Mouse (Mus musculus): ENCODE measurements around the gene Gm20604. TPM values are rescaled to one million over a fixed set of nuclear protein-coding genes. Genes with fewer than 3 reads are reported as not detected.

Gm20604 gene
- polyA plus RNA-seq, 1 experiment from 2014 or later = 31.4 TPM

DNA sequence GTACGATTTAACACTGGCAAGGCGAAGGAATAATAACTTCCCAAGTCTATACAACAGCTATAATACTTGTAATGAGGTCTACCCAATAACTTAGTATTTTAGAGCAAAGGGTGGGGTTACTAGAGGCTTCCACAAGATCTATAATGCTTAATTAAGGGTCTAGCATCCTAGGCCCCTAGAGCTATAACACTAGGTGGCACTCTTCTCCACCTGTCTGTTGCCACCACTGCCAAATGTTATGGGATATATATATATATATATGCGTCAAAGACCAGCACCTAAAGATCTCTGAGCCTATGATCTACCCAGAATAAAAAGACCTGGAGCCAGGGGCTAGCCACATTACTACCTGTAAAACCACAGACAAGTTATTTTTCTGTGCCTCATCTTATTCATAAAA is 18.2 kb downstream of the Gm20604 start:
- H3K4me3 ChIP-seq (ENCODE audit: low read depth, low read length) = no peak overlapping the region
- 68% methylated on average over 3 of the region's 3 CpGs for WGBS
- H3K4me2 ChIP-seq (ENCODE audit: low read depth, low read length) = no peak overlapping the region
- H3K9ac ChIP-seq (replicated peaks; ENCODE audit: low read length) = no peak overlapping the region
- no peaks in the 10 kb centered on the region for H3K9me3 ChIP-seq (replicated peaks; ENCODE audit: control insufficient read depth, low read length)
- ATAC-seq (replicated peaks; ENCODE audit: insufficient number of reproducible peaks, low FRiP score, low TSS enrichment, low read depth) = no peak
- H3K36me3 ChIP-seq (replicated peaks; ENCODE audit: control insufficient read depth, insufficient read depth, low read depth, low read length) = no peaks in the 10 kb centered on the region
- peak; percentile 37 for DNase-seq (ENCODE audit: low spot score)
- H3K27ac ChIP-seq (replicated peaks; ENCODE audit: low read depth, low read length) = no peak overlapping the region
- H3K4me1 ChIP-seq (ENCODE audit: control insufficient read depth, insufficient read depth, low read length) = peaks cover 3% of the 10 kb centered on the region; the same call in 1 of the 2 replicates
- H3K27me3 ChIP-seq (ENCODE audit: control insufficient read depth, insufficient read depth, low read length) = no peaks in the 10 kb centered on the region

- 83% methylated on average over 5 of the region's 5 CpGs for WGBS
- ATAC-seq (replicated peaks; ENCODE audit: insufficient number of reproducible peaks, low FRiP score, low TSS enrichment, low read depth) = no peak
- Histone ChIP-seq H3K9me3 (replicated peaks; ENCODE audit: control insufficient read depth, low read length) (no peaks in the 10 kb centered on the region), H3K4me1 (ENCODE audit: control insufficient read depth, insufficient read depth, low read length) (peaks cover 3% of the 10 kb centered on the region; the same call in 1 of the 2 replicates), H3K27ac (replicated peaks; ENCODE audit: low read depth, low read length) (no peak overlapping the region), H3K4me3 (ENCODE audit: low read depth, low read length) (no peak overlapping the region), H3K27me3 (ENCODE audit: control insufficient read depth, insufficient read depth, low read length) (no peaks in the 10 kb centered on the region), H3K9ac (replicated peaks; ENCODE audit: low read length) (no peak overlapping the region), H3K4me2 (ENCODE audit: low read depth, low read length) (no peak overlapping the region), H3K36me3 (replicated peaks; ENCODE audit: control insufficient read depth, insufficient read depth, low read depth, low read length) (no peaks in the 10 kb centered on the region)
- no peak for DNase-seq (ENCODE audit: low spot score)
Observed at GRCm38 (mm10) chr12:102739096-102739495, 19.4 kb downstream of the Gm20604 start.

DNA sequence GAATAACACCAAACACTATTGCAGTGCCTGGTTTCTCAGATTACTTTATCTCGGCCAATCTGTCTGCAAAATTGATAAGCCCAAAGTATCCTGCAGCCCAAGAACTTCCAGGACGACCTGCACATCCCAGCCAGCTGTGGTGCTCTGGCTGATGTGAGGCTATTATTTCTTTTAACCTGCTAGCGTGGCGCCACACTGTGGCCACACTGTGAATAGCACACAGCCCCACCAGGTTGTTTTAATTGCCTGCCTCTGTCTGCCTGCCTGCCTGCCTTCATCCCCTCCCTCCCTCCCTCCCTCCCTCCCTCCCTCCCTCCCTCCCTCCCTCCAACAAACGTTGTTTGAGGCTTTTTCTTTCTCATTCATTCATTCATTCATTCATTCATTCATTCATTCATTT is 25.1 kb downstream of the Gm20604 start:
- Histone ChIP-seq H3K27ac (replicated peaks; ENCODE audit: low read depth, low read length) (no peak overlapping the region), H3K9ac (replicated peaks; ENCODE audit: low read length) (no peak overlapping the region), H3K9me3 (replicated peaks; ENCODE audit: control insufficient read depth, low read length) (no peaks in the 10 kb centered on the region), H3K4me1 (ENCODE audit: control insufficient read depth, insufficient read depth, low read length) (peaks cover 7% of the 10 kb centered on the region; the same call in 1 of the 2 replicates), H3K36me3 (replicated peaks; ENCODE audit: control insufficient read depth, insufficient read depth, low read depth, low read length) (no peaks in the 10 kb centered on the region), H3K27me3 (ENCODE audit: control insufficient read depth, insufficient read depth, low read length) (no peaks in the 10 kb centered on the region), H3K4me2 (ENCODE audit: low read depth, low read length) (no peak overlapping the region), H3K4me3 (ENCODE audit: low read depth, low read length) (no peak overlapping the region)
- ATAC-seq (replicated peaks; ENCODE audit: insufficient number of reproducible peaks, low FRiP score, low TSS enrichment, low read depth) = no peak
- DNase-seq (ENCODE audit: low spot score) = peak; percentile 77
- 12% methylated on average over 5 of the region's 5 CpGs for WGBS

- H3K27me3 ChIP-seq (ENCODE audit: control insufficient read depth, insufficient read depth, low read length) = no peaks in the 10 kb centered on the region
- H3K4me1 ChIP-seq (ENCODE audit: control insufficient read depth, insufficient read depth, low read length) = peaks cover 7% of the 10 kb centered on the region; the same call in 1 of the 2 replicates
- no peaks in the 10 kb centered on the region for H3K9me3 ChIP-seq (replicated peaks; ENCODE audit: control insufficient read depth, low read length)
- 40% methylated on average over 16 of the region's 16 CpGs for WGBS
- peak overlapping the region; percentile 69 for H3K27ac ChIP-seq (replicated peaks; ENCODE audit: low read depth, low read length)
- no peak overlapping the region for H3K4me3 ChIP-seq (ENCODE audit: low read depth, low read length)
- no peak for ATAC-seq (replicated peaks; ENCODE audit: insufficient number of reproducible peaks, low FRiP score, low TSS enrichment, low read depth)
- peak overlapping the region; percentile 40 for H3K9ac ChIP-seq (replicated peaks; ENCODE audit: low read length)
- DNase-seq (ENCODE audit: low spot score) = peak; percentile 31
- H3K36me3 ChIP-seq (replicated peaks; ENCODE audit: control insufficient read depth, insufficient read depth, low read depth, low read length) = no peaks in the 10 kb centered on the region
- H3K4me2 ChIP-seq (ENCODE audit: low read depth, low read length) = peak overlapping the region; percentile 24; the same call in 1 of the 2 replicates
Observed at GRCm38 (mm10) chr12:102730798-102731619, 27.5 kb downstream of the Gm20604 start.

DNA sequence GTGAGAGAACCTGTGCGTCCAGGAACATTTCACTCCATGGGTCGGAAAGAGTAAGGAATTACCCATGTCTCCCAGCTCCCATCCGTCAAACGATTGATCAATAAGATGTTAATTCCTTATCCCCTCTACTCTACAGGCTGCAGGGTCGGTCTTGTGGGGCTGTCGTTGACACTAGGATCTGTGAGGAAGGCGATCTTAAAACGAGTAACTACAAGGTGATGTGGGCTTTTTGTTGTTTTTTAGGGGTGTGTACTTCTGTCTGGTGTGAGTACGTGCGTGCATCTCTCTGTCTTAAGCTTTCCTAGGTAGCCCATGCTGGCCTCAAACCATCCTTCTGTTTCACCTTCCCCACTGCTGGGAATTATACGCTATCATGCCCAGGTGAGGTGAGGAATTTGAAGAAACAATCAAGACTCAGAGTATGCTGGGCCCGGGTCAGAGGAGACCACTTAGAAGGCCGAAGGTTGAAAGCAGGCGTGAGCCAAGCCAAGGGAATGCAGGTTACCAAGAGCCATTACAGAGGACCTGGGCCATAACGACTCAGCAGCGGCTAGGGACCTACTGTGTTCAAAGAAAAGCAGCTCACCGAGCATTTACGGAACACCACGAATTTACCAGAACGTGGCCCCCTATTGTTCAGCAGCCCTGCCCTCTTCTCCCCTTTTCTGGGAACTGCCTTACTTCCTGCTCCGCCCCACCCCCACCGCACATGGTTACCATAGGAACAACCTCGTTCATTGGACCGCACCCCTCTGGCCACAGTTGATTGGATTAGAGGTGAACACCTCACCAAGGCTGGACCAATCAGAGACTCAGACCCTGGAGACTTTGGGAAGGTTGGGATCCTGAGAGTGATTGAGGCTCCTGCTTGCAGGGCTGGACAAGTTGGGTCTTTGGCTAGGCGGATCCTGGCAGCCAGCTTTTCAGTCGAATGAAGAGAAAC is 28.3 kb downstream of the Gm20604 start:
- no peak overlapping the region for H3K4me3 ChIP-seq (ENCODE audit: low read depth, low read length)
- H3K27ac ChIP-seq (replicated peaks; ENCODE audit: low read depth, low read length) = peak overlapping the region; percentile 80
- peak overlapping the region; percentile 37 for H3K4me2 ChIP-seq (ENCODE audit: low read depth, low read length)
- H3K4me1 ChIP-seq (ENCODE audit: control insufficient read depth, insufficient read depth, low read length) = peaks cover 7% of the 10 kb centered on the region; the same call in 1 of the 2 replicates
- no peaks in the 10 kb centered on the region for H3K9me3 ChIP-seq (replicated peaks; ENCODE audit: control insufficient read depth, low read length)
- peak; percentile 98 for ATAC-seq (replicated peaks; ENCODE audit: insufficient number of reproducible peaks, low FRiP score, low TSS enrichment, low read depth)
- H3K36me3 ChIP-seq (replicated peaks; ENCODE audit: control insufficient read depth, insufficient read depth, low read depth, low read length) = no peaks in the 10 kb centered on the region
- peak; percentile 96 for DNase-seq (ENCODE audit: low spot score)
- H3K27me3 ChIP-seq (ENCODE audit: control insufficient read depth, insufficient read depth, low read length) = no peaks in the 10 kb centered on the region
- H3K9ac ChIP-seq (replicated peaks; ENCODE audit: low read length) = peak overlapping the region; percentile 41
- WGBS = 32% methylated on average over 26 of the region's 26 CpGs

GRCm38 (mm10) chr12:102725761-102726175 is 32.7 kb downstream of the Gm20604 start:
- H3K9ac ChIP-seq (replicated peaks; ENCODE audit: low read length) = no peak overlapping the region
- 71% methylated on average over 7 of the region's 7 CpGs for WGBS
- no peaks in the 10 kb centered on the region for H3K9me3 ChIP-seq (replicated peaks; ENCODE audit: control insufficient read depth, low read length)
- no peaks in the 10 kb centered on the region for H3K36me3 ChIP-seq (replicated peaks; ENCODE audit: control insufficient read depth, insufficient read depth, low read depth, low read length)
- DNase-seq (ENCODE audit: low spot score) (no peak), ATAC-seq (replicated peaks; ENCODE audit: insufficient number of reproducible peaks, low FRiP score, low TSS enrichment, low read depth) (no peak)
- H3K4me1 ChIP-seq (ENCODE audit: control insufficient read depth, insufficient read depth, low read length) = peaks cover 5% of the 10 kb centered on the region; the same call in 1 of the 2 replicates
- H3K27me3 ChIP-seq (ENCODE audit: control insufficient read depth, insufficient read depth, low read length) = no peaks in the 10 kb centered on the region
- no peak overlapping the region for H3K27ac ChIP-seq (replicated peaks; ENCODE audit: low read depth, low read length)
- no peak overlapping the region for H3K4me2 ChIP-seq (ENCODE audit: low read depth, low read length)
- no peak overlapping the region for H3K4me3 ChIP-seq (ENCODE audit: low read depth, low read length)

DNA sequence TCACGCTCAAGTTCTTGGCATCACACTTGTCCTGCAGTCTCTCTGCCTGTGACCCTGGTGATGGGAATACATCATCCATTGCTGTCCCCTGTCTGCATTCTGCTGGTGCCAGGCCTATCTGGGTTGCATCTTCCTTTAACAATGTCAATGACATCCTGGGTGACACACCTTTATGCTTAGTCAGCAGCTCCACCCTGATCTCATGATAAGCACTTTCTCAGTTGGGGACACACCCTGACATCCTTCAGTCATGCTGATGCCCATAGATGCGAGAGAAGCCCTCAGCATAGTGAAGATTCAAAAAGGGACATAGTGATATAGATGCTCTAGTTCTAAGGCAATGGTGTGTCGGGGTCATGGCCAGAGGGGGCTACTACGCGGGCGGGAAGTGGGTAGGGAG is 33.3 kb downstream of the Gm20604 start:
- Histone ChIP-seq H3K4me1 (ENCODE audit: control insufficient read depth, insufficient read depth, low read length) (peaks cover 3% of the 10 kb centered on the region; the same call in 1 of the 2 replicates), H3K4me2 (ENCODE audit: low read depth, low read length) (no peak overlapping the region), H3K4me3 (ENCODE audit: low read depth, low read length) (no peak overlapping the region), H3K36me3 (replicated peaks; ENCODE audit: control insufficient read depth, insufficient read depth, low read depth, low read length) (no peaks in the 10 kb centered on the region), H3K9me3 (replicated peaks; ENCODE audit: control insufficient read depth, low read length) (no peaks in the 10 kb centered on the region), H3K27ac (replicated peaks; ENCODE audit: low read depth, low read length) (no peak overlapping the region), H3K27me3 (ENCODE audit: control insufficient read depth, insufficient read depth, low read length) (no peaks in the 10 kb centered on the region), H3K9ac (replicated peaks; ENCODE audit: low read length) (no peak overlapping the region)
- ATAC-seq (replicated peaks; ENCODE audit: insufficient number of reproducible peaks, low FRiP score, low TSS enrichment, low read depth) = no peak
- WGBS = 92% methylated on average over 6 of the region's 6 CpGs
- no peak for DNase-seq (ENCODE audit: low spot score)

Measured in embryonic facial prominence, embryonic 11.5 days (tissue).